Mouse (Mus musculus) forebrain, embryonic 11.5 days (tissue): ENCODE results near the gene Immp1l. TPM values are rescaled to one million over a fixed set of nuclear protein-coding genes. Genes with fewer than 3 reads are reported as not detected.

Experiments used
- ATAC-seq: fragments of 200-750 bp; cut with Nextera tagmentation; replicated peaks from 2 replicates; pipeline ENCODE4 v1.8.0; 2017; ENCODE audit warnings: moderate TSS enrichment; ENCODE audit not compliant: low FRiP score
- DNase-seq: peaks from one replicate; pipeline ENCODE4 v3.0.0-alpha.2; 2017; ENCODE audit warnings: low spot score
- H3K27ac ChIP-seq: fragments of 300-500 bp; sonication (generic); 2 replicates; pipeline ENCODE4 v1.5.1; 2014; ENCODE audit warnings: low read depth, low read length
- H3K27me3 ChIP-seq: fragments of 300-500 bp; sonication (generic); 2 replicates; pipeline ENCODE4 v1.6.1; 2014; ENCODE audit warnings: mild to moderate bottlenecking, low read length, mixed read lengths; ENCODE audit not compliant: control insufficient read depth, insufficient read depth
- H3K36me3 ChIP-seq: fragments of 300-500 bp; sonication (generic); 2 replicates; pipeline ENCODE4 v1.6.1; 2014; ENCODE audit warnings: mild to moderate bottlenecking, low read length, moderate library complexity, mixed read lengths; ENCODE audit not compliant: control insufficient read depth, insufficient read depth
- H3K4me1 ChIP-seq: fragments of 300-500 bp; sonication (generic); replicated peaks from 2 replicates; pipeline ENCODE4 v1.6.1; 2014; ENCODE audit warnings: low read length, mixed read lengths; ENCODE audit not compliant: control insufficient read depth, insufficient read depth
- H3K4me2 ChIP-seq: fragments of 300-500 bp; sonication (generic); 2 replicates; pipeline ENCODE4 v1.6.1; 2014; ENCODE audit warnings: low read depth, mild to moderate bottlenecking, low read length, moderate library complexity, mixed read lengths; ENCODE audit not compliant: severe bottlenecking
- H3K4me3 ChIP-seq: fragments of 300-500 bp; sonication (generic); 2 replicates; pipeline ENCODE4 v1.5.1; 2014; ENCODE audit warnings: low read depth, low read length
- H3K9ac ChIP-seq: fragments of 300-500 bp; sonication (generic); 2 replicates; pipeline ENCODE4 v1.6.1; 2014; ENCODE audit warnings: low read length
- H3K9me3 ChIP-seq: fragments of 300-500 bp; sonication (generic); 2 replicates; pipeline ENCODE4 v1.6.1; 2016; ENCODE audit warnings: low read length, mixed read lengths; ENCODE audit not compliant: control insufficient read depth
- WGBS: fragments of 180-500 bp; shearing (Covaris S2); extraction: QIAGEN DNeasy Blood & Tissue Kit; methylation state at CpG from one replicate; pipeline ENCODE4 v1.1.7; 2014; 5-methylcytosine and 5-hydroxymethylcytosine counted together
- polyA plus RNA-seq: library from polyadenylated mRNA; unstranded; fragments of >200 nt; fragmentation: Nextera tagmentation; extraction: Ambion mirVana; gene quantifications from 2 replicates; pipeline ENCODE4 v1.2.1, GENCODE M21; 2014

Immp1l gene
- polyA plus RNA-seq, result 129 and 134 TPM in 2 replicates

- under 1% methylated on average over 39 of the region's 39 CpGs for WGBS
Measured at GRCm38 (mm10) chr2:105903896-105904756, at the start of gene Immp1l, which contains the start of gene Elp4. Immp1l (plus strand) TSS chr2:105904638. Elp4 (minus strand) TSS chr2:105904564.

GRCm38 (mm10) chr2:105854740-105855139, 49.7 kb upstream of the Immp1l start:
- Histone ChIP-seq H3K27ac (no peak overlapping the region), H3K9ac (no peak overlapping the region), H3K4me2 (no peak overlapping the region), H3K9me3 (no peaks in the 10 kb centered on the region), H3K4me1 (no peaks in the 10 kb centered on the region), H3K27me3 (no peaks in the 10 kb centered on the region), H3K36me3 (no peaks in the 10 kb centered on the region), H3K4me3 (no peak overlapping the region)
- DNase-seq (no peak), ATAC-seq (no peak)
- 66% methylated on average over 2 of the region's 2 CpGs for WGBS

More at GRCm38 (mm10) chr2:105903896-105904756, at the start of gene Immp1l, which contains the start of gene Elp4:
- no peak within 1 kb of the TSS for H3K27ac ChIP-seq
- peak within 1 kb of the TSS; percentile 82 for H3K4me2 ChIP-seq
- H3K9ac ChIP-seq, result peak within 1 kb of the TSS; percentile 83
- H3K27me3 ChIP-seq, result no peaks in the 10 kb centered on the region
- H3K4me3 ChIP-seq, result peak within 1 kb of the TSS; percentile 88
- DNase-seq, result peak; percentile 96
- H3K4me1 ChIP-seq, result 0 out of 2 replicates have a peak, but pooled peaks cover 2% of the 10 kb centered on the region
- H3K36me3 ChIP-seq, result peaks cover 2% of the 10 kb centered on the region; the same call in 1 of the 2 replicates
- ATAC-seq, result peak; percentile 100
- H3K9me3 ChIP-seq, result no peaks in the 10 kb centered on the region

DNA sequence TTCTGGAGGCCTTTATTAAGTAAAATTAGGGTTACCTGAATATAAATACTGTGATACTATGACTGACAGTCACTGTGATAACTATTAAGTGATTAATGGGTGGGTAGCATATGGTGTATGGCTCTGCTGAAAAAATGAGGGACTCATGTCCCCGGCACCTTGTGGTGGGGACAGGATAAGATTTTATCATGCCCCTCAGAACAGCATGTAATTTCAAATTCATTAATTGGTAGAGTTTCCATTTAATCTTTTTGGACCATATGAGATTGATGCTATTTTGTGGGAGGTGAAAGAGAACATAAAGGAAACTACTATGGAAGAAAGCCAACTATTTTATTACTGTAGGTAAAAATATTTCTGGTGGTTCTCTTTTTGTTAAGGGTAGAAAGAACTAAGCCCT, 31.0 kb upstream of the Immp1l start:
- H3K4me1 ChIP-seq, result no peaks in the 10 kb centered on the region
- H3K4me3 ChIP-seq, result no peak overlapping the region
- no peaks in the 10 kb centered on the region for H3K36me3 ChIP-seq
- no peaks in the 10 kb centered on the region for H3K27me3 ChIP-seq
- H3K9me3 ChIP-seq, result no peaks in the 10 kb centered on the region
- WGBS, result 98% methylated on average over 1 of the region's 1 CpGs
- DNase-seq (no peak), ATAC-seq (no peak)
- no peak overlapping the region for H3K4me2 ChIP-seq
- H3K9ac ChIP-seq, result no peak overlapping the region
- H3K27ac ChIP-seq, result no peak overlapping the region

- H3K27me3 ChIP-seq, result no peaks in the 10 kb centered on the region
- ATAC-seq, result no peak
- no peak for DNase-seq
- no peaks in the 10 kb centered on the region; the same call in none of the 2 replicates for H3K9me3 ChIP-seq
- H3K9ac ChIP-seq, result no peak overlapping the region
- no peaks in the 10 kb centered on the region for H3K36me3 ChIP-seq
- H3K4me2 ChIP-seq, result no peak overlapping the region
- H3K4me3 ChIP-seq, result no peak overlapping the region
- H3K27ac ChIP-seq, result no peak overlapping the region
- H3K4me1 ChIP-seq, result no peaks in the 10 kb centered on the region
Measured at GRCm38 (mm10) chr2:105890816-105891215, 13.6 kb upstream of the Immp1l start.

- peak overlapping the region; percentile 88 for H3K4me3 ChIP-seq
- H3K36me3 ChIP-seq, result peaks cover 2% of the 10 kb centered on the region; the same call in 1 of the 2 replicates
- 1% methylated on average over 12 of the region's 12 CpGs for WGBS
- H3K9me3 ChIP-seq, result no peaks in the 10 kb centered on the region
- H3K9ac ChIP-seq, result peak overlapping the region; percentile 83
- H3K4me1 ChIP-seq, result 0 out of 2 replicates have a peak, but pooled peaks cover 2% of the 10 kb centered on the region
- no peaks in the 10 kb centered on the region for H3K27me3 ChIP-seq
- H3K4me2 ChIP-seq, result peak overlapping the region; percentile 82
- DNase-seq, result no peak
- peak; percentile 42 for ATAC-seq
- no peak overlapping the region for H3K27ac ChIP-seq
Measured at GRCm38 (mm10) chr2:105904757-105905146, 314 bp downstream of the Immp1l start.

- H3K9me3 ChIP-seq, result no peaks in the 10 kb centered on the region
- ATAC-seq (no peak), DNase-seq (no peak)
- 0 out of 2 replicates have a peak, but pooled peaks cover 2% of the 10 kb centered on the region for H3K4me1 ChIP-seq
- H3K9ac ChIP-seq, result no peak overlapping the region
- H3K36me3 ChIP-seq, result peaks cover 2% of the 10 kb centered on the region; the same call in 1 of the 2 replicates
- H3K27me3 ChIP-seq, result no peaks in the 10 kb centered on the region
- 88% methylated on average over 5 of the region's 5 CpGs for WGBS
- H3K4me2 ChIP-seq, result no peak overlapping the region
- no peak overlapping the region for H3K27ac ChIP-seq
- no peak overlapping the region for H3K4me3 ChIP-seq
Measured at GRCm38 (mm10) chr2:105908351-105908750, 3.9 kb downstream of the Immp1l start.

GRCm38 (mm10) chr2:105910611-105911010, 6.2 kb downstream of the Immp1l start:
- WGBS, result 79% methylated on average over 3 of the region's 3 CpGs

DNA sequence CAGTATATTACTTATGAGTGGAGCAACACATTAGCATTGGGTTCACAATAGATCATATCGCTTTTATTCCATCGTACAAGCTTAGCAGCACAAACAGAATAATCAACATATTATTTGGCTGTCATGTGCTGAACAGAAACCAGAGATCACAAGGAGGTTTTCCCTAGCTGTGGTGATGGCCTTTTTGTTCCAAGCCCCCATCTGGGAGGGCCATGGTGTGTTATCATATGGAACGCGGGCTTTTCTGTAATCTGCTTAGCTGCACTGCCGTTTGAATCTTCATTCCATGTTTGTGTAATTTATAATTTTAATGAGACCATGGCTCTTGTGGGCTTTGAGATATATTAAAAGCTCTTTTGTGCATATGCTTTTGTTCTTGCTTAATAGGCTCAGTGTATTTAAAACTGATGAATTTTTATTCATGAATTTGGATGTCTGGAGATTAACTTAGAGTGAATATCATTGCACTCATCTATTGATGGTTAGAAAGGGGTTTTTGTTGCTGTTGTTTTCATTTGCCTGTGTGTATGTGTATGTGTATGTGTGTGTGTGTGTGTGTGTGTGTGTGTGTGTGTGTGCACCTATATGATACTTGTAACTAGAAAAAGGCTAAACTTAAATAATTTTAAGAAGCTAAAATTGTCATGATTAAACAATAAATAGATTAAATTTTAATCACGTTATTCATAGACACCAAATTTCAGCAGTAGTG, 9.4 kb downstream of the Immp1l start:
- Histone ChIP-seq H3K36me3 (no peaks in the 10 kb centered on the region), H3K9ac (no peak overlapping the region), H3K4me1 (no peaks in the 10 kb centered on the region), H3K4me2 (no peak overlapping the region), H3K9me3 (no peaks in the 10 kb centered on the region), H3K4me3 (no peak overlapping the region), H3K27ac (no peak overlapping the region), H3K27me3 (no peaks in the 10 kb centered on the region)
- ATAC-seq (no peak), DNase-seq (no peak)
- WGBS, result 44% methylated on average over 6 of the region's 6 CpGs

More at GRCm38 (mm10) chr2:105910611-105911010, 6.2 kb downstream of the Immp1l start:
- Histone ChIP-seq H3K4me3 (no peak overlapping the region), H3K9ac (no peak overlapping the region), H3K4me1 (0 out of 2 replicates have a peak, but pooled peaks cover under 1% of the 10 kb centered on the region), H3K36me3 (peaks cover 2% of the 10 kb centered on the region; the same call in 1 of the 2 replicates), H3K9me3 (no peaks in the 10 kb centered on the region), H3K4me2 (no peak overlapping the region), H3K27me3 (no peaks in the 10 kb centered on the region), H3K27ac (no peak overlapping the region)
- ATAC-seq, result no peak
- DNase-seq, result no peak
